Mouse (Mus musculus): ENCODE results near the gene Prkcg. TPM values are rescaled to one million over a fixed set of nuclear protein-coding genes. Genes with fewer than 3 reads are reported as not detected.
A peak's percentile ranks its signal among the peaks of the same experiment; 100 is the strongest.
"Not testable (repeated sequence)": the region's sequence is repeated elsewhere in the genome, so short reads cannot be mapped to it uniquely, and the experiment has no call there.

The Prkcg gene
- total RNA-seq (2017): not detected in 2 replicates

DNA sequence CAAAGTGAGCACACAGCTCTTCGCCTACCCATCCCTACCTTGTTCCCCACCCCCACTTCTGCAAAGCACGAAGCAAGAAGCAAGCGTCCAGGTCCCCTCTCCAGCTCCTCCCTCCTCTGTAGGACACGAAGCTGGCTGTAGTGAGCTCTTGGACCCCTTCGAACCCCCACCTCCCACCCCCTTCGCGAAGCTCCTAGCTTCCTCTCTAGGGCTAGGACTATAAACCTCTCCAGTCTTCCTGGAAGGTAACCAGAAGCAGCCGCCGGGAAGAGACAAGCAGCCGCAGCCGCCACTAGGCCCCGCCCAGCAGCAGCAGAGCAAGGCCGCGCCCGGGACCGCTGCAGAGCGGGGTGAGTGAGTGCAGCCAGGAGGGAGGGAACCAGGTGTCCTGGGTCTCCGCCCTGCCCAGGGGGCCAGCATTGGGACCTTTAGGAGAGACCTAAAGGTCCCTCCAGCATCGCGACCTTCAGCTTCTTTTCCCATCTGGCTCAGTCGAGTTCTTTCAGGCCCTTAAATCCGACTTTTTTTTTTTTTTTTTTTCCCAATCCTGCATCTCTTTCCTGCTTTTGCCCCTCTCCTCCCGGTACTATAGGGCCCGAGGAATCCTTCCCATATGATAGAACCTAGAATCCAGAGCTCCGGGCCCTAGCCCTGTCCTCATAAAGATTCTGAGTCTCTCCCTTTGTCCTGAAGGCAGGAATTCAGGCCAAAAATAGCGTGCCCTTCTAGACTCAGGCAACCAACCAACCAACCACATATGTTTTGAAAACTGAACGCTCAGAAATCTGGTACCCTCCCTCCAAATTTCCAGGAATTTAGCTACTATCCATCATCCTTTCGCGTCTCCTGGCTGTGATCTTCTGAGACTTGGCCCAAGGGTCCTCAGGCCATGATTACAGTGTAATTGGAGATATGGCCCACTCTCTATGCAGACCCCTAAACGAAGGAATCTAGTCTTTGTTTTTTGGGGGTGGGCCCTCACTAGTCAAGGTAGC, at the start of gene Prkcg, which contains the start of gene Myadm:
Prkcg (plus strand) TSS at position 204 of the 995 bp plus-strand sequence.
Myadm (plus strand) TSS at position 105 of the 995 bp plus-strand sequence.
- peak; percentile 37 to 66 for ATAC-seq (replicated peaks in 1 of 2; ENCODE audit: insufficient read depth in 1 of 2, low FRiP score in 2 of 2, low TSS enrichment in 1 of 2, low read depth in 1 of 2, poor library complexity in 2 of 2, severe bottlenecking in 2 of 2)

DNA sequence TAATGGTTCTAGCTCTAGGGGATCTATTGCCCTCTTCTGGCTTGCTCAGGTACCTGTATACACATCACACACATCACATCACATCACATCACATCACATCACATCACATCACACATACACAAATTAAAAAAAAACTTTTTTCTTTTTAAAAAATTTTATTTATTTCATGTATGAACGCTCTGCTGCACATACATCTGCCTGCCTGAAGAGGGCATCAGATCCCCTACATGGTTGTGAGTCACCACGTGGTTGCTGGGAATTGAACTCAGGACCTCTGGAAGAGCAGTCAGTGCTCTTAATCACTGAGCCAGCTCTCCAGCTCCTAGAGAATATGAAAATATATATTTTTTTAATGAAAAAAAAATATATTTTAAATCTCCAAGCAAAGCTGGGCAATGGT, 49.8 kb upstream of the Prkcg start:
- ATAC-seq (replicated peaks in 1 of 2; ENCODE audit: insufficient read depth in 1 of 2, low FRiP score in 2 of 2, low TSS enrichment in 1 of 2, low read depth in 1 of 2, poor library complexity in 2 of 2, severe bottlenecking in 2 of 2): no peak

DNA sequence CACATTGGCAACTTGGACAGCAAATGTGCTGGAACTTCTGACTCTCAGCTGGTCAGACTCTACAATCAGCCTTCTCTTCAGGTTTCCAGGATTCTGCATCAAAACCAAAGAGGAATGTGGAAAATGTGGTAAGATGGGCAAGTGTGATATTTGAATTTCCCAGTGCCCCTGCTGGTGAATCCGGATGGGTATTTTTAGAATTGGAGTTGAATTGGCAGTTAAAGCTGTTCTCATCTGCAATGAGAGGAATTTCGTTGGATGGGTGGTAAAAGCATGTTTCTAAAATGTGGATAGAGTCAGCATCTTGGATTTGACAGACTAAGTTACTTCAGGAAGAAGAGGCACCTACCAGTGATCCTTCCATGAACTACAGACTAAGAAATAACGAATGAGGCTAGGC, 28.3 kb upstream of the Prkcg start:
- no peak for ATAC-seq (replicated peaks in 1 of 2; ENCODE audit: insufficient read depth in 1 of 2, low FRiP score in 2 of 2, low TSS enrichment in 1 of 2, low read depth in 1 of 2, poor library complexity in 2 of 2, severe bottlenecking in 2 of 2)

DNA sequence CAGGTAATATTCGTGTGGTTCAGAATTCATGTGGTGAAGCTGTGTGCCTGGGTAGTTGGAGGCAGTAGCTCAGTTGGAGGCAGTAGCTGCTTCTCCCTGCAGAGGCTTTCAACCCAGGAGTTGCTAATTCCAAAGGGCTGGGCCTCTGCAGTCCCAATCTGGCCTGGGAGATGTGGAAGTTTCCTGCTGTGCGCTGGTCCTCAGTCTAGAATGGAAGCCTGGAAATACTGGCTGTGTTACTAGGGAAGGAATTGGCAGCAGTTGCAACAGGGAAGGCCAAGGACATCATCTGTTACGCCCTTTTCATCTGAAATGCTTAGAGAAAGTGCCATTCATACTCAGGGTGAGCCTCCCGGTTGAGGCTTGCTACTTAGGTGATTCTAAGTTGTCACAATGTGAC, 27.5 kb upstream of the Prkcg start:
- no peak for ATAC-seq (replicated peaks in 1 of 2; ENCODE audit: insufficient read depth in 1 of 2, low FRiP score in 2 of 2, low TSS enrichment in 1 of 2, low read depth in 1 of 2, poor library complexity in 2 of 2, severe bottlenecking in 2 of 2)

DNA sequence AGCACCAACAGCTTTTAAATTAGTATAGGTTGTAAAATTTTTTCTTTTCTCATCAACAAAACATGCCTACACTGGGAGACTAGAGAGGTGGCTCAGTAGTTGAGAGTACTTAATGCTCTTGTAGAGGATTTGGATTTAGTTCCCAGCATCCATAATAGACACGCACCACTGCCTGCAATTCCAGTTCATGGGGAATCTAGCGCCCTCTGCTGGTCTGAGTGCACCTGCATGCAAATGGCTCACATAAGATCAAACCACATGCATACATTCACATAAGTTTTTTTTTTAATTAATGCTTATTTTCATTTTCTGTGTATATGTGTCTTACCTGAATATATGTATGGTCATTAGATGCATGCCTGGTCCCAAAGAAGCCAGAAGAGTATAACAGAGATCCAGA, 26.2 kb upstream of the Prkcg start:
- no peak for ATAC-seq (replicated peaks in 1 of 2; ENCODE audit: insufficient read depth in 1 of 2, low FRiP score in 2 of 2, low TSS enrichment in 1 of 2, low read depth in 1 of 2, poor library complexity in 2 of 2, severe bottlenecking in 2 of 2)

DNA sequence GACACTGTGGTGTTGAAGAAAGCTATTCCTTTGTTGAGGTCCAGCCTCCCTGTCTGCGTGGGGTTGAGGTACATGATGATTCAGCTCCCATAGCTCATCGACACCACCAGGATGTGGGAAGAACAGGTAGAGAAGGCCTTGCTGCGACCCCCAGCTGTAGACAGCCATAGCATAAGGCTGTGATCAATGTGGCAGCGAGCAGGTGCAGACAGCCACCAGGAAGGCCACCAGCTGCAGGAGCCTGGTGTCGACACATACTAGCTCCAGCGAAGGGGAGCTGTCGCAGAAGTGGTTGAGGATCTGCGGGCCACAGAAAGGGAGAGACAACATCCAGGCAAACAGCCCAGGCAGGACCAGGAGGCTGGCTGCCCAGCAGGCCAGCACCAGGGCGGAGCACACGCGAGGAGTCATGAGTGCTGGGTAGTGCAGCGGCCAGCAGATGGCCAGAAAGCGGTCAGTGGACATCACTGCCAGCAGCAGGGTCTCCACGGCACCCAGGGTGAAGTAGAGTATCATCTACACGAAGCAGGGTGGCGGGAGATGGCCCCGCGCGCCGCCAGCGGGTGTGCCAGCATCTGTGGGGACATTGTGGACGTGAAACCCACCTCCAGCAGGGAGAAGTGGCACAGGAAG, 24.5 kb upstream of the Prkcg start:
- peak in 1 of 2 experiments; percentile 14; a peak in 1 of 4 replicates for ATAC-seq (replicated peaks in 1 of 2; ENCODE audit: insufficient read depth in 1 of 2, low FRiP score in 2 of 2, low TSS enrichment in 1 of 2, low read depth in 1 of 2, poor library complexity in 2 of 2, severe bottlenecking in 2 of 2)

DNA sequence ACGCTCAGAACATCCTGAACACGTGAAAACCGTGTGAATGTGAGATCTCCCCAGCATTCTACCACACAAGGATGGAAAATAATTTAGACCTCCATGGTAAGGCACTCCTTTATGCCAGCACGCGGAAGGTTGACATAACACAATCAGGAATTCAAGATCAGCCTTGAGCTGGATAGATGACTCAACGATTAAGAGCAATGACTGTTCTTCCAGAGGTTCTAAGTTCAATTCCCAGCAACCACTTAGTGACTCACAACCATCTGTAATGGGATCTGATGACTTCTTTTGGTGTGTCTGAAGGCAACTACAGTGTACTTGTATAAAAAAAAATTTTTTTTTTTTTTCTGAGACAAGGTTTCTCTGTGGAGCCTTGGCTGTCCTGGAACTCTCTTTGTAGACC, 23.7 kb upstream of the Prkcg start:
- no peak for ATAC-seq (replicated peaks in 1 of 2; ENCODE audit: insufficient read depth in 1 of 2, low FRiP score in 2 of 2, low TSS enrichment in 1 of 2, low read depth in 1 of 2, poor library complexity in 2 of 2, severe bottlenecking in 2 of 2)

DNA sequence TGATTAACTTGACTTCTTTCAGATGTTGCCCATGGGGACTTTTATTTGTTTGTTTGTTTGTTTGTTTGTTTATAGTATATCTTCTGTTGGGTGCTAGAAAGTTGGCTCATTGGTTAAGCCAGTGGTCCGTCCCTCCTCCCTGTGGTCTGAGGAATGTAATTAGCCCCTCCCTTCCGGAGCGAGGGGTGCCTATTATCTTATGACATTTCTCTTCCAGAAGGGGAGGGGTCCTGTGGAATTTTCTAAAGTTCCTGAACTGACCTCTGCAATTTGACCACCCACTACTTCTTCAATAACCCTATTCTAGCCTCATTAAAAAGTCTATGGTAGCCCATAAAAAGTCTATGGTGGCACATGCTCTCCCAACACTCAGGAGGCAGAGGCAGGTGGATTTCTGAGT, 21.7 kb upstream of the Prkcg start:
- ATAC-seq (replicated peaks in 1 of 2; ENCODE audit: insufficient read depth in 1 of 2, low FRiP score in 2 of 2, low TSS enrichment in 1 of 2, low read depth in 1 of 2, poor library complexity in 2 of 2, severe bottlenecking in 2 of 2): no peak

DNA sequence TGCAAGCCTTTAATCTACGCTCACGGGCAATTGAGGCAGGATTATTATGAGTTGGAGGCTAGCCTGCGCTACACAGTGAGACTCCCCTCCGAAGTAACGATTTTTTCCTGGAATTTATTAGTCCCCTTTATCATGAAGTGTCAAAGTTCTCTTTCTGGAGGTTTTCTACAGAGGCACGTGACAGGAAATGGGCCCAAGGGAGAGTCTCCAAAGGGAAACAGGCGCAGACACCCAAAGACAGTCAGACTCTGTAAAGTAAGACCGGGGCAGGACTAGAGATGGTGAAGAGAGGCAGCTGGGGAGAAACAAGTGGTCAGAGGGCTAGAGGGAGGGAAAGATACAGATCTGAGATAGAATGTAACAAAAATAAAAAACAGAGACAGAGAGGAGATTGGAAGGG, 21.1 kb upstream of the Prkcg start:
- no peak for ATAC-seq (replicated peaks in 1 of 2; ENCODE audit: insufficient read depth in 1 of 2, low FRiP score in 2 of 2, low TSS enrichment in 1 of 2, low read depth in 1 of 2, poor library complexity in 2 of 2, severe bottlenecking in 2 of 2)

DNA sequence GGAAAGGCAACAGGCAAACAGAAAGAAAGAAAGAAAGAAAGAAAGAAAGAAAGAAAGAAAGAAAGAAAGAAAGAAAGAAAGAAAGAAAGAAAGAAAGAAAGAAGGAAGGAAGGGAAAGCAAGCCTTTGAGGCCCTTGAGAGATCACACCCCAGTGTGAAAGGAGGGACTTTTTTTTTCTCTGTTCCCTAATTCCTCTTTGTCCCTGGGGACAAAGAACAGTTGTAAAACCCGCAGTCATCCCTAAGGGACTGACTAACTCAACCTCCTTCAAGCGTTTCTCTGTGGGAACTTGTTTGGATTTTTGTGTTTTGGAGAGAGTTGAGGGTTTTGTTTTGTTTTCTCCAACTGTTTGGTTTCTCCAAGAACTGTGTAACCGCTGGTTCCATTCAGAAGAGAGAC, 20.7 kb upstream of the Prkcg start:
- no peak for ATAC-seq (replicated peaks in 1 of 2; ENCODE audit: insufficient read depth in 1 of 2, low FRiP score in 2 of 2, low TSS enrichment in 1 of 2, low read depth in 1 of 2, poor library complexity in 2 of 2, severe bottlenecking in 2 of 2)

DNA sequence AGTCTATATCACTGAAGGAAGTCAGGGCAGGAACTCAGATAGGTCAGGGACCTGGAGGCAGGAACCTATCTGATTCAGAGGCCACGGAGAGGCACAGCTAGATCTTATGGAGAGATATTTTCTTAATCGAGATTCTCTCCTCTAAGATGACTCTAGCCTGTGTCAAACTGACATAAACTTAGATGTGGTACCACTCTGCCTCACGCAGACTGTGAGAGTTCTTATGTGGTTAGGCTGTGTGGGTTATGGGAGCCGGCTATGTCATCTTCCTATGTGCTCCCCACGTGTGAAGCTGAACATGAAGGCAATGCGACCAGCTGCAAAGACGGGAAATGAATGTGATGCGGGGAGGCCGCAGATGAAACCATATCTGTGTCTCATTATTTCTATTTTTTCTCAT, 16.8 kb upstream of the Prkcg start:
- ATAC-seq (replicated peaks in 1 of 2; ENCODE audit: insufficient read depth in 1 of 2, low FRiP score in 2 of 2, low TSS enrichment in 1 of 2, low read depth in 1 of 2, poor library complexity in 2 of 2, severe bottlenecking in 2 of 2): no peak

DNA sequence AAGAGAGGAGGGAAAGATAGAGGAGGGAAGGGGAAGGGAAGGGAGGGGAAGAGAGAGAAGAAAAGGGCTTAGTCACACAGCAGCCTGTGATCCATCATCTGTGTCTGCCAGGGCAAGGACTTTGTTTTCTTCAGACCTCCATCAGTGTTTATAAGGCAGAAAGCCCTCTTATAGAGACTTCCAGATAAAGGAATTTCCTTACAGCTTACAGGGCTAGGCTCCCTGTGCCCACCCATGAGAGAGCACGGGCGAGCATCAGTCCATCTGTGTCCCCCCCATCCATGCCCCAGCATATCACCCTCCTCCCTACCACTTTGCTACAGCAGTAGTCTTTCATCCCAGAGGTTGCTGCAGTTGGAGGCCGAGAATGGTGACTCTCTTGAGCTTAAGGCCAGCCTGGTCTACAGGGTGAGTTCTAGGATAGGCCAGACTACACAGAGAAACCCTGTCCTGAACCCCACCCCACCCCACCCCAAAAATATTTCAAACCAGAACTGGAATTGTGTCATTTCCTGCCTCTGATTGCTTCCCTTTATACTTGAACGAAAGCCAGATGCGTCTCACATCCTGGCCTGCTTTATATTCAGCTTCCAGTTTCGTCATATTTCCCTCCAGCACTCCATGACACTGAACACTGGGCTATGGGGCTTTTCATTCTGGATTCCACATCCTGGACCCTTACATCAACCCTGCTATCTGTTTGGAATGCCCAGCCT, 13.4 kb upstream of the Prkcg start:
- ATAC-seq (replicated peaks in 1 of 2; ENCODE audit: insufficient read depth in 1 of 2, low FRiP score in 2 of 2, low TSS enrichment in 1 of 2, low read depth in 1 of 2, poor library complexity in 2 of 2, severe bottlenecking in 2 of 2): peak; percentile 59 to 74; a peak in 3 of 4 replicates

DNA sequence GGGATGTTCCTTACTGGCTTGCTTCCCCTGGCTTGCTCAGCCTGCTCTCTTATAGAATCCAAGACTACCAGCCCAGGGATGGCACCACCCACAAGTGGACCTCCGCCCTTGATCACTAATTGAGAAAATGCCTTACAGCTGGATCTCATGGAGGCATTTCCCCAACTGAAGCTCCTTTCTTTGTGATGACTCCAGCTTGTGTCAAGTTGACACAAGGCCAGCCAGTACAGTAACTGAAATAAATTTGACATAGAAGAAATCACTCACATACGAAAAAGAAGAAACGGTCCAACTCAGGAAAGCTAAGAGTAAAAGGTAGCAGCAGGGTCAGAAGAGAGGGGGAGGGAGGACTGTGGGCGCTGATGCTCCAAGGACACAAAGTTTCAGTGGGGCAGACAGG, 12.2 kb upstream of the Prkcg start:
- not testable (repeated sequence) for ATAC-seq (replicated peaks in 1 of 2; ENCODE audit: insufficient read depth in 1 of 2, low FRiP score in 2 of 2, low TSS enrichment in 1 of 2, low read depth in 1 of 2, poor library complexity in 2 of 2, severe bottlenecking in 2 of 2)

DNA sequence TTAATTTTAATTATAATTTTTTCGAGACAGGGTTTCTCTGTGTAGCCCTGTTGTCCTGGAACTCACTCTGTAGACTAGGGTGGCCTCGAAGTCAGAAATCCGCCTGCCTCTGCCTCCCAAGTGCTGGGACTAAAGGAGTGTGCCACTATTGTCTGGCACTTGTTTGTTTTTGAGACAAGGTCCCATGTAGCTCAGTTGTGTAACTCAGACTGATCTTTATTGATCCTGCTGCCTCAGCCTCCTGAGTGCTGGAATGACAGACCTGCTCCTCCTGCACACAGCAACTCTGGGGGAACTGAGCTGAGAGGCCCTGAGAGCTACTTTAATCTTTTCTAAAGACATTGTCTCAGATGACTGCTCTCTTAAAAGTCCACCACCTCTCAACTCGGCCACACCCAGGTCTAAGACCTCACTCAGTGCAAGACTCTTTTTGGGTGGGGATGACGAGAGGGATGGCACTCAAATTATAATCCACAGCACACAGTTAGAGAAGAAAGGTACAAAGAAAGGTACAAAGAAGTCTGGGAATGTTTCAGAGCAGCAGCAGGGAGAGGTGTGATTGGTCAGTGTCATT, 8.8 kb upstream of the Prkcg start:
- ATAC-seq (replicated peaks in 1 of 2; ENCODE audit: insufficient read depth in 1 of 2, low FRiP score in 2 of 2, low TSS enrichment in 1 of 2, low read depth in 1 of 2, poor library complexity in 2 of 2, severe bottlenecking in 2 of 2): no peak

DNA sequence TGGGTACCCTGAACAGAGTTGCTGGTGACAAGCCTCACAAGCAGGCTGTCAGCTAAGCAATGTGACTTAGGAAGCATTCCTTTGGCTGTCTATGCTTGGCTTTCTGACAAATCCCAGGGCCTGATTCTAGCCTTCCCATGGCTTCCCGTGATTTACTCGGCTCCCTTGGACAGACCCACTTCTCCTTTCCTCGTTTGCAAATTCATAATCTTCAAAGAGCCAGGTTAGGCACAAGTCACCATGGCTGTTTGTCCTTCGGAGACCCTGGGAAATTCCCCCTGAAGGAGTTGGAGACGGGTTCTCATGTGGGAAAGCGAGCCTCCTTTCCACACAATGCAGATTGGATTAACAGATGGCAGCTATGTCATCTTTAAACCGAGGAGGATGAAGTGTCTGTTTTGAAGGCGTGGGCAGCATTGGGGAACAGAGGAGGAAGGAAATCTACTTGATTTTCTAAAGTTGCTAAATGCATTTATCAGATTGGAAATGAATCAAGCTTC, 8.3 kb upstream of the Prkcg start:
- ATAC-seq (replicated peaks in 1 of 2; ENCODE audit: insufficient read depth in 1 of 2, low FRiP score in 2 of 2, low TSS enrichment in 1 of 2, low read depth in 1 of 2, poor library complexity in 2 of 2, severe bottlenecking in 2 of 2): no peak

DNA sequence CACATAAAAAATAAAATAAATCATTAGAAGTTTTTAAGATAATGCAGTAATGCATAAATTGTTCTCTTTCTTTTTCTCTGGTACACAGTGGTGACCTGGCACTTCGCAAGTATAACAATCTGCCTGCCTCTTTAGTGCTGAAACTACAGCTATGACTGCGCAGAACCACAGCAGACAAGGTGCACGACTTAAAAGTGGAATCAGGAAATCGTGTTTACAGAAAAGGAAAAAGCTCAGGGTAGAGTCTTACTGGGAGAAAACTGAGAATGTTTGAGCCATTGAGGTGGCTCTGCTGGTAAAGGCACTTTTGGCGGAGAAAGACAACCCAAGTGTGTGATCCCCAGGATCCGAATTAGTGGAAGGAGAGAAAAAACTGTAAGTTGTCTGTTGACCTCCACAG, 7.2 kb upstream of the Prkcg start:
- ATAC-seq (replicated peaks in 1 of 2; ENCODE audit: insufficient read depth in 1 of 2, low FRiP score in 2 of 2, low TSS enrichment in 1 of 2, low read depth in 1 of 2, poor library complexity in 2 of 2, severe bottlenecking in 2 of 2): peak; percentile 38 to 53; a peak in 2 of 4 replicates

DNA sequence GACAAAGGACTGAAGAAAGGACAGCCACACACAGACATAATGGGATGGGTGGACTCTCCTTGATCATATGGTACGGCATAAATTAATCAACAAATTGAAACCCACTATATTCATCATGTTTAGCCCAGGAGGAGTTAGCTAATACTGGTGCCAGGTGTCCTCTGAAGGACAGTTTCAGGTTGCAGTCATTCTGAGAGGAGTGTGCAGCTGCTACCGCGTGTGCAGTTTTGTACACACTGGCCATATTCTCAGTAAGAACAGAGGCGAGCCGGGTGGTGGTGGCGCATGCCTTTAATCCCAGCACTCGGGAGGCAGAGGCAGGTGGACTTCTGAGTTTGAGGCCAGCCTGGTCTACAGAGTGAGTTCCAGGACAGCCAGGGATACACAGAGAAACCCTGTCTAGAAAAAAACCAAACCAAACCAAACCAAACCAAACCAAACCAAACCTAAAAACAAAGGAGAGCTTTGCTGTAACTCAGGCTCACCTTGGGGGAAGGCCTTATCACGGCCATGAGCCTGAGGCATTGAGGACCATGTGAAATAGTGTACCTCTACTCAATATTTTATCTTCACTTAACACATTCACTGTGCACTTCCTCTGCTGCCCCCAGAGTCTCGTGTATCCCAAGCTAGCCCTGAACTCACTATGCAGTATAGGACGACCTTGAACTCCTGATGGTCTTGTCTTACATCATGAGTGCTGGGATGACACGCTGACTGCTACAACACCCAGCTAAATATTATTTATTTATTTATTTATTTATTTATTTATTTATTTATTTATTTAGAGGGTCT, 5.7 kb upstream of the Prkcg start:
- ATAC-seq (replicated peaks in 1 of 2; ENCODE audit: insufficient read depth in 1 of 2, low FRiP score in 2 of 2, low TSS enrichment in 1 of 2, low read depth in 1 of 2, poor library complexity in 2 of 2, severe bottlenecking in 2 of 2): no peak
